Mouse (Mus musculus) frontal cortex, postnatal 10 days (tissue): ENCODE results near the gene Mical2.

ENCODE experiments used
- DNase-seq, 2 experiments: peaks; one replicate each; pipeline ENCODE4 v3.0.0; 2022; ENCODE audit warnings: low spot score in 2 of 2, mixed read lengths in 1 of 2

Gene Mical2

GRCm38 (mm10) chr7:112362574-112363200 is 137.0 kb downstream of the Mical2 start:
- DNase-seq, result no peak

- DNase-seq, result no peak
Measured at GRCm38 (mm10) chr7:112365864-112366263, 140.2 kb downstream of the Mical2 start.

GRCm38 (mm10) chr7:112369046-112369445 is 143.4 kb downstream of the Mical2 start:
- peak; percentile 50 to 84 for DNase-seq

DNA sequence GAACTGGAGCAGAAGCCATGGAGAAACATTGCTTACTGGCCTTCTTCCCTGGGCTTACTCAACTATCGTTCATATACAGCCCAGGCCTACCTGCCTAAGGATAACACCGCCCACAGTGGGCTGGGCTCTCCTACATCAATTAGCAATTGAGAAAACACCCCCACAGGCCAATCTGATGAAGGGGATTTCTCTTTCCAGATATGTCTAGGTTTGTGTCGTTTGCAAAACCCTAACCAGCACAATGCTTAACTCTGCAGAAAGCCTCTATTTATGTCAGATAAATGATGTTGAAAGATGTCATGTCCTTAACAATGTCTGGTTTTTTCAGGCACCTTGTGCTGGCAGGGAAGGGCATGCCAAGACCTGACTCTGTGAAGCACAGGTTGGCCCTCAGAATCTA is 144.3 kb downstream of the Mical2 start:
- no peak for DNase-seq

- DNase-seq, result no peak
Measured at GRCm38 (mm10) chr7:112371387-112371786, 145.7 kb downstream of the Mical2 start.

- no peak for DNase-seq
Measured at GRCm38 (mm10) chr7:112374035-112374434, 148.4 kb downstream of the Mical2 start.

GRCm38 (mm10) chr7:112375062-112375461 is 149.4 kb downstream of the Mical2 start:
- DNase-seq, result no peak

- DNase-seq, result no peak
Measured at GRCm38 (mm10) chr7:112375900-112376299, 150.2 kb downstream of the Mical2 start.

DNA sequence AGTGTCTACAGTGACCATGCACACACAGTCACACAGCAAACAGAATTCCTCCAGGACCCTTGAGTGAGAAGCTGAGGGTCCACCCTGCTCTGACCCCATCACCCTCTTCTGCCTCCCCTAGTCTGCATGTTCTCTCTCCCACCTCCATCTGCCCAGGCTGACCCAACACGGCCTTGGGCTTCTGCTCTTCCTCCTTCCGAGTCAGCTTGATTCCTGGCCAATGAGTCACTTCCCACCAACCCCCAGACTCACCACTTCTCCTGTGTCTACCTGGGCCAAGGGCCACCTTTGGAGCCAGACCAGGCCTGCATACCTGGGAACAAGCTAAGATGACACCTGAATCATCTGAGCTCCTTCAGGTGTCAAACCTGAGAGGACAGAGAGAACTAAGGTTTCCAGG is 151.0 kb downstream of the Mical2 start:
- no peak for DNase-seq

DNA sequence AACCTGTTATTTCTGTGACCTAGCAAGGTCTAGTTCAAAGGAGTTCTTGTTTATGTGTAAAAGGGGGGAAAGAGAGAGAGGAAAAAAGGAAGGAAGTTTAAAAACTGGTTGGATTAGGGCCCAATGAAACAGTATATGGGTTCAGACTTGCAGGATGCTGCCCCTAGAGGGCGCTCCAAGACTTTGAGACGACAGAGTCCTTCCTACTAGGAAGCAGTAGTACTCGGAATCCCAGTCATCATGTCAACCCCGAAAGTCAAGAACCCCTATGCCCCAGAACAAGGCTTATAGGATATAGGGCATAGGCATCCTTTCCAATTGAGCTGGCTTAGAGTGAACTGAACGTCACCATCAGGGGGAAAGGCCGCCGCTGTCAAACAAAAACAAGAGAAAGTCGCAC is 151.7 kb downstream of the Mical2 start:
- DNase-seq, result peak in 1 of 2 experiments; percentile 68

GRCm38 (mm10) chr7:112378056-112378455 is 152.4 kb downstream of the Mical2 start:
- DNase-seq, result no peak

DNA sequence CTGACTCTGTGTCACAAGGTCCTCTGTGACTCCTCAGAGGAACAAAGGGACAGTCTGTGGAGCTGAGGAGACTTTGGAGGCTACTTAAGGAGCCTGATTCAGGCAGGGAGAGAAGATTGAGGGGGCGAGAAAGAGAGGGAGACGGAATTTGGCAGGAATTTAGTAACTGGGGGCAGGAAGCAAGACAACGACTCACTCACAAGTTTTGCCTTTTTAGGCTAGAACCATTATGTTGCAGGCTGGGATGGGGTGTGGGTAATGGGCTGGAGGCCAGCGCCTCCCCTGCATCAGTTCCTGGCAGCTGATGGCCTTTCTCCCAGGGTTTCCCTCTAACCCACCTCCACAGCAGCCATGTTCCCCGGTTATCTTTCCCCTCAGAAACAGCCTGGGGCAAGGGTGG is 152.8 kb downstream of the Mical2 start:
- peak in 1 of 2 experiments; percentile 52 for DNase-seq

- DNase-seq, result no peak
Measured at GRCm38 (mm10) chr7:112386521-112386920, 160.9 kb downstream of the Mical2 start.

GRCm38 (mm10) chr7:112387876-112388275 is 162.2 kb downstream of the Mical2 start:
- DNase-seq, result no peak

- no peak for DNase-seq
Measured at GRCm38 (mm10) chr7:112388363-112388875, 162.8 kb downstream of the Mical2 start.

DNA sequence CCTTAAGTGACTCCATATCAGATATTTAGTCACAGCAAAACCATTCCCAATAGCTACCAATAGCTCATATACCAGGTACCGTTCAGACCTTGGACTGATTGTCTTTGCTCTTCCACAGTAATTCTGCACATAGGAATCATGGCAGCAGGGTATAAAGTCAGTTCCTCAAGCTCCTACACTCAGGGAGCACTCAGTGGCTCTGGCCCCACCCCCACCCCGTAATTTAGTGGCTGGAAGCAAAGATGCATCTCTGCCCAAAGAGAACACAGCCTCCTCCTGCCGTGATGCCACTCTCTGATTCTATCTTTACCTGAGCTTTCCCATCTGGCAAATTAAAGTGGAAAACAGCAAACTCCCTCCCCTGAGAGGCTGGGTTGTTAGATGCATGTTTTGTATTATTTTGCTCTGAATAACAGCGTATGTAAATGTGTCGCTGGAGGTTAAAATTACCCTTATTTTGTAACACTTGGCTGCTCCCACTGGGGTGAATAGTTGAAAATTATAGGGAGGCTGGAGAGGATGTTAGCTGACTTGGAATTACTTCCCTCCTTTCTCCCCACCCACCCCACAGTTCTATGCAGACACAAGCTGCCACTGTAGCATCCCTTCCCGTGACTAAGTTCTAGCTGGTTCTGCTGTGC is 164.1 kb downstream of the Mical2 start:
- DNase-seq, result no peak

- DNase-seq, result no peak
Measured at GRCm38 (mm10) chr7:112390252-112390936, 164.7 kb downstream of the Mical2 start.

- DNase-seq, result no peak
Measured at GRCm38 (mm10) chr7:112390937-112391605, 165.4 kb downstream of the Mical2 start.

DNA sequence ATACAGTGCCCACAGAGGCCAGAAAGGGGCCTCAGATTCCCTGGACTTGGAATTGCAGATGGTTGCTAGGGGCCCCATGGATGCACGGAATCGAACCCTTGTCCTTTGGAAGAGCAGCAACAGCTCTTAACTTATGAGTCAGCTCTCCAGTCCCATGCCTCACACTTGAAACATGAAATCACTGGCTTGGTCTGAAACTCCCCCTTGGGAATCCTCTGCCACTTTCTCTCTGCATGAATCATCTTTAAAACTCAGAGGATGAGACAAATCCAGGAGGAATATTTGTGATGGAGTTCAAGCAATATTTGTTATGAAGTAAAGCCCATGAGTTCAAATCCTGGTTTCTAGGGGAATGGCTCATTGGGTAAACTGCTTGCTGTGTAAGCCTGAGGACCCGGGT is 172.1 kb downstream of the Mical2 start:
- DNase-seq, result no peak

GRCm38 (mm10) chr7:112399425-112400170 is 173.9 kb downstream of the Mical2 start:
- no peak for DNase-seq

- DNase-seq, result peak in 1 of 2 experiments; percentile 68
Measured at GRCm38 (mm10) chr7:112400175-112400574, 174.5 kb downstream of the Mical2 start.
